Mouse (Mus musculus): ENCODE data around the gene Osbpl2.

- TF ChIP-seq CTCF (IDR thresholded peaks at IDR 0.05; ENCODE audit: extremely low read depth, insufficient read depth, low read length) (no peak), POLR2A (IDR thresholded peaks at IDR 0.05; ENCODE audit: extremely low read depth, insufficient read depth, low read length) (no peak)
Measured at GRCm38 (mm10) chr2:180173163-180173562, 54.1 kb downstream of the Osbpl2 start.

All from cortical plate, adult 2 months (tissue).